Mouse (Mus musculus): ENCODE measurements at regions not wholly inside any gene's neighbourhood (a gene's known extent, or its start where the extent isn't known, plus 50 kb on each side); places are given as distances from the start of the nearest gene placed in this dataset.

DNA sequence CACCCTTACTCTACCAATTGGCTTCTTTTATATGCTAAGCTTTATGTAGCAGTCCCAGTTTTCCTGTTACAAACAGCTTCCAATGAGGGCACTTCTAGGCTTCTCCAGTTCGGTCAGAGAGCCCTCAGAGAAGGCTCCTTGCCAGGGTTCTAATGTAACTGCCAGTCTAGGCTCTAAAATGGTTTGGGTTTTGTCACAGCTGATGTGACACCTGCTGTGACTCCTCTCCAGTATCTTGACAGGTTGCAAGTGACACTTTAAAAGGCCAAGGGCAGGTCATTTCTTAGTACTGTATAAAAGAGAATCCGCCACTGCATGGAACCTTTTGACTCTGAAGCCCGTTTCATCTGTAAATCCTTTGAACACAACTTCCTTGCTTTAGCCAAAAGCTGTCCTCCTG lies 54.0 kb upstream of the Nedd9 start:
- intact Hi-C loops (cut with DNase I): no loop called here
- DNase-seq: no peak

DNA sequence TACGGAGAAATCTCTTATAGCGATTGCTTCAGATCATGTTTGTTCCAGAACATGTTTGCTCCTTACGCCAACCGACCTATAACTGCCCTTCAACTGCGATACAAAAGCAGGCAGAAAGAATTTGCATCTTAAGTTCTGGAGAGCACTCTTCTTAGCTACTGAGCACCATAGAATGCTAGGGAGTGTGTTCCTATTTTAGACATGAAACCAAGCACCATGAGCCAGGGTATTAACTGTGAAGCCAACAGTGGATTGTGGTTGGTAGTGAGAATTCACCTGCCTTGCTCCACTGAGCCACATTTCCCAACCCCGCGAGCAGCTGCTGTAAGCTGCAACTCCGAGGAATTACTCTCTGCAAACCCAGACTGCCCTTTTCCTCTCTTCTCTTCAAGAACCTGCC lies 58.9 kb upstream of the Nedd9 start:
- DNase-seq: no peak
- intact Hi-C loops (cut with DNase I): no loop called here

DNA sequence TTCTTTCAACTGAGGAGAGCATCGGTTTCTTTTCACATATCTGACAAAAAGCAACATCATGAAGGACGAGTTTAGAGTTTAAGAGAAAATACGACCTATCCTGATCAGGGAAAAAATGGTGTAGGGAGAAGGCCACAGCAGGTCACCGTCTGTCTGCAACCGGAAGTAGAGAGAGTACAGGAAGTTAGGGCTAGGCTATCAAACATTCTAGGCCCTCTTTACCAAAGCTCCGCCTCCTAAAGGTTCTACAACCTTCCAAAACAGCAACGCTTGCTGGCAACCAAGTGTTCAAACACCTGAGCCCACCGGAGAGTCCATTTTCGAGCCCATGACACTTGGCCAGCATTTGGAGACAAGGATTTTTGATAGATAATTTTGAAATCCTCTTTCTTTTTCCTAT lies 59.2 kb upstream of the Tmem170b start:
- intact Hi-C loops (cut with DNase I): no loop called here
- no peak for DNase-seq

DNA sequence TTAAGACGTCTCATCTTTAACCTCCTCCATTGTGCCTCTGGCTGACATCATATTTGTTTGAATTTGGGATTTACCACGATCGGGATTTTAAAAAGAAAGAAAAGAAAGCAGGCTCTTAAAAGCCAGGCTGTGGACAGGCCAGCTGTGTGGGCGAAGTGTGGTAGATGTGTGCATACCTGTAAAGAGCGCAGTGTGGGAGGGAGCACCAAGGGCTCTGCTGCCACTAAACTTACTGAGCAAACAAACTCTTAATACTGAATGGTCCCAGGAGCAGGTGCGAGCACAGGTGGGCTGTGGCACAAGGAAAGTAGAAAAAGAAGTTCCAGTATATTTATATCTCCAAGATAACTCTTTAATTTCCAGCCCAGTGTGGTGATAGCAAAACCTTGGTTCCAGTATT lies 56.4 kb upstream of the Tmem170b start:
- intact Hi-C loops (cut with DNase I): no loop called here
- no peak for DNase-seq

DNA sequence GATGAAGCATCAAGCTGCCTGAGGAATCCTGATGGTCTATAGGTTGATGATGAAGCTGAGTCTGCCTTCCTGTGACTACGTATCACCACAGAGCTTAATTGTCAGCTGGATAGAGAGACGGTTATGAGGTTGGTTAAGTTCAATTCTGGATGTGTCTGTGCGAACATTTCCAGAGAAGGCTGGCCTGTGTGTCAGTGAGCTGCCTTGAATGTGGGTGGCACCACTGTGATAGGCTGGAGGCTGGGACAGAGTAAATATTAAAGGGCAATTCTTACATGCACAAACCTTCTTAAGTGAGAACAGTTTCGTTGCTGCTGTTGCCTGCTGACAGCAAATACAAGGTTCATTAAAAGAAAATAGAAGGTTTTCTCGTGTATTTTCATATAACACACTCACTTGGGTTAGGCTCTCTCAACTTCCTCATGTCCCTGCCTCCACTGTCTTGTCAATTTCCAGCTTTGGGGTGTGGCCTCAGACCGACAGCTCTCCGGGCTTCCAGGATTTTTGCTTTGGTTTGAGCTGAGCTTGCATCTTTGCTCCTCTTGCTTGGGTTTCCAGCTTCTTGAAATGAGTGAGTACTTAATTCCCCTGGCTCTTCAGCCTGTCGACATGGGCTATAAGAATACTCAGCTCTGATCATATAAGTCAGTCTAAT lies 55.3 kb upstream of the Tmem170b start:
- no peak for DNase-seq
- intact Hi-C loops (cut with DNase I): loop anchor here (5.0 kb wide), 1 partner anchor 63 kb away; the partner anchor contains the start of gene Nedd9

DNA sequence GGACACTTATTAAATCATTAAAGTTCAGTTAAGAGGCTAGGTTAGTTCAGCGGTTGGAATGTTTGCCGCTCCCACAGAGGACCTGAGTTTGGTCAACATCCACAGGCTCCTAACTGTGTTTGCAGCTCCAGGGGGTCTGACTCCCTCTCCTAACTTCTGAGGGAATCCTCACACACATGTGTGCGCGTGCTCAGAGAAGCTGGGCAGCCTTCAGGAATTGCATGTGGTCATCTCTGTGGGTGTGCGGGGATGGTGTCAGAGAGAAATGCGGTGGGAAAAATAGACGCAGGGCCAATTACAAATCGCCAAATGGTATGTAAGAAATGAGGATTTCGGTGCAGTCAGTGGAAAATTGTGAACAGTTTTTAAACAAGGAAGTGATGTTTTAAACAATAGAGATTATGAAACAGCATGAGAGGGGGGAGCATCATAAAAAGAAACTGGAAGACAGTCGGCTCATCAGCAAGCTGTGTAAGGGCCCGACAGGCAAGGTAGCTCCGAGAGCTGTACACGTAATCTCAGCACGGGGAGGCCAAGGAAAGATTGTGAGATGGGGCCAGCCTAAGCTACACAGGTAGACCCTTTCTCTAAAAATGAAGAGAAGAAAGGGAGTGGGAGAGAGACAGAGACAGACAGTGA lies 53.9 kb upstream of the Tmem170b start:
- no peak for DNase-seq
- intact Hi-C loops (cut with DNase I): loop anchor here (5.0 kb wide), 1 partner anchor 65 kb away; the partner anchor contains the start of gene Nedd9

DNA sequence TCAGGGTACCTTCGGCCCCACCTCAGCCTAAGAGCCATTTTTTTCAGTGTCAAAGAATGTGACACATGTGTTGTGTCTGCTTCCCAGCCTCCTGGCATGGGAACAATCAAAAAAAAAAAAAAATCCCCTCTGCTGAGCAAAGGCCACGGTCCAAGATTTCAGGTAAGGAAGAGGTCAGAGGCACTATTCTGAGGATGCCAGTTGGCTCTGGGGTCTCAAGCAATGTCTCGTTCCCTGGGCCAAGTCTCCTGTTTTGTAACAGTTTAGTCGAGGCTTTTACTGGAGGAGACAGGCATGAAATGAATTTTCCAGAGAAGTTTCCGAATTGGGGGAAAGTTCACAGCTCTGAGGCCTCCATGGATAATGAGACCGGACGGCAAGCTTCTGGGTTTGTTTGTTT lies 51.3 kb upstream of the Tmem170b start:
- intact Hi-C loops (cut with DNase I): loop anchor here (5.0 kb wide), 1 partner anchor 67 kb away; the partner anchor contains the start of gene Nedd9
- DNase-seq: no peak

Measured in heart, postnatal 14 days (tissue).